Mouse (Mus musculus): Measurements from ENCODE around the gene Cbx1.
A peak's percentile ranks its signal among the peaks of the same experiment; 100 is the strongest.

- TF ChIP-seq POLR2A (IDR thresholded peaks at IDR 0.05; ENCODE audit: control insufficient read depth in 1 of 2, insufficient read depth in 1 of 2, low read depth in 1 of 2, low read length in 2 of 2, poor library complexity in 1 of 2) (no peak), CTCF (IDR thresholded peaks at IDR 0.05 in 2 of 3, conservative IDR thresholded peaks at IDR 0.05 in 1 of 3; ENCODE audit: control insufficient read depth in 1 of 3, insufficient read depth in 1 of 3, low read depth in 2 of 3, low read length in 3 of 3, poor library complexity in 1 of 3, severe bottlenecking in 1 of 3) (no peak), TCF12 (IDR thresholded peaks at IDR 0.05; ENCODE audit: low read depth, low read length) (no peak), HCFC1 (IDR thresholded peaks at IDR 0.05; ENCODE audit: low read depth, low read length) (no peak), POLR2AphosphoS2 (IDR thresholded peaks at IDR 0.05; ENCODE audit: low read length) (no peak), NELFE (IDR thresholded peaks at IDR 0.05; ENCODE audit: low read depth, low read length) (no peak), MAX (IDR thresholded peaks at IDR 0.05; ENCODE audit: low read length) (no peak), TBP (IDR thresholded peaks at IDR 0.05; ENCODE audit: low read depth, low read length) (peak; percentile 84), ZKSCAN1 (IDR thresholded peaks at IDR 0.05; ENCODE audit: low read depth, low read length) (no peak), EP300 (IDR thresholded peaks at IDR 0.05; ENCODE audit: low read depth in 1 of 2, low read length in 2 of 2) (no peak), ZNF384 (IDR thresholded peaks at IDR 0.05; ENCODE audit: low read depth, low read length) (no peak)
These were observed 10.6 kb downstream of the Cbx1 start for GRCm38 (mm10) chr11:96799511-96799910.

Measured in MEL (cell line).